Mouse (Mus musculus) kidney, embryonic 15.5 days (tissue): ENCODE measurements around the gene Tmem135. TPM values are rescaled to one million over a fixed set of nuclear protein-coding genes. Genes with fewer than 3 reads are reported as not detected.
"Not testable (repeated sequence)": the region's sequence is repeated elsewhere in the genome, so short reads cannot be mapped to it uniquely, and the experiment has no call there.

Experiments used
- ATAC-seq: fragments of 200-750 bp; cut with Nextera tagmentation; replicated peaks from 2 replicates; pipeline ENCODE4 v1.8.0; 2017; ENCODE audit warnings: moderate TSS enrichment; ENCODE audit not compliant: low FRiP score
- H3K27ac ChIP-seq: fragments of 300-500 bp; sonication (generic); 2 replicates; pipeline ENCODE4 v1.5.1; 2015; ENCODE audit warnings: mild to moderate bottlenecking, inconsistent platforms
- H3K27me3 ChIP-seq: fragments of 300-500 bp; sonication (generic); 2 replicates; pipeline ENCODE4 v1.6.1; 2015; ENCODE audit warnings: inconsistent platforms
- H3K36me3 ChIP-seq: fragments of 300-500 bp; sonication (generic); 2 replicates; pipeline ENCODE4 v1.6.1; 2015; ENCODE audit warnings: inconsistent platforms
- H3K4me1 ChIP-seq: fragments of 300-500 bp; sonication (generic); 2 replicates; pipeline ENCODE4 v1.6.1; 2015; ENCODE audit warnings: inconsistent platforms
- H3K4me2 ChIP-seq: fragments of 300-500 bp; sonication (generic); 2 replicates; pipeline ENCODE4 v1.6.1; 2015; ENCODE audit warnings: moderate library complexity, mild to moderate bottlenecking, inconsistent platforms
- H3K4me3 ChIP-seq: fragments of 300-500 bp; sonication (generic); replicated peaks from 2 replicates; pipeline ENCODE4 v1.5.1; 2015; ENCODE audit warnings: mild to moderate bottlenecking, inconsistent platforms
- H3K9ac ChIP-seq: fragments of 300-500 bp; sonication (generic); 2 replicates; pipeline ENCODE4 v1.6.1; 2015; ENCODE audit warnings: mild to moderate bottlenecking, inconsistent platforms
- H3K9me3 ChIP-seq: fragments of 300-500 bp; sonication (generic); replicated peaks from 2 replicates; pipeline ENCODE4 v1.6.1; 2016; ENCODE audit warnings: inconsistent platforms
- WGBS: fragments of 180-500 bp; shearing (Covaris S2); methylation state at CpG from one replicate; pipeline ENCODE4 v1.1.7; 2015; ENCODE audit warnings: mixed read lengths; 5-methylcytosine and 5-hydroxymethylcytosine counted together
- polyA plus RNA-seq: library from polyadenylated mRNA; unstranded; fragments of >200 nt; fragmentation: Nextera tagmentation; extraction: Ambion mirVana; gene quantifications from 2 replicates; pipeline ENCODE4 v1.2.1, GENCODE M21; 2015

The Tmem135 gene
- polyA plus RNA-seq, 1 experiment from 2014 or later: 34.0 TPM

DNA sequence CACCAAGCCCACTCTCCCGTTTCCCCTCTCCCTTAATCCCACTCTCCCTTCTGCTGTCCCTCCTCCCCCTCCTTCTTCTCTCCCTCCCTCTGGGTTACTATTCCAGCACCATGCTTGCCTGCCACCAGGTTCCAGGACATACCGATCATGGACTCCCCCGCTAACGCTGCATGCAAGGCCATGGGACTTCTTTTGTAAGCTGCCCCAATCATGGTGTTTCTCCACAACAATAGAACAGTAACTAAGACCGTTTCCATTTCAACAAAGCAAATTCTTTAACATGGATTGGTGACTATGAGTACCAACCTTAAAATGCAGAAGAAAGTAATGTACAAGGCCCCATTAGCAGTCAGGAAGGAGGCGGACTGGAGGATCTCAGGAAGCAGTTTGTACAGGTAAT is 97.2 kb downstream of the Tmem135 start:
- WGBS: 87% methylated on average over 6 of the region's 6 CpGs
- H3K4me3 ChIP-seq: no peak overlapping the region

DNA sequence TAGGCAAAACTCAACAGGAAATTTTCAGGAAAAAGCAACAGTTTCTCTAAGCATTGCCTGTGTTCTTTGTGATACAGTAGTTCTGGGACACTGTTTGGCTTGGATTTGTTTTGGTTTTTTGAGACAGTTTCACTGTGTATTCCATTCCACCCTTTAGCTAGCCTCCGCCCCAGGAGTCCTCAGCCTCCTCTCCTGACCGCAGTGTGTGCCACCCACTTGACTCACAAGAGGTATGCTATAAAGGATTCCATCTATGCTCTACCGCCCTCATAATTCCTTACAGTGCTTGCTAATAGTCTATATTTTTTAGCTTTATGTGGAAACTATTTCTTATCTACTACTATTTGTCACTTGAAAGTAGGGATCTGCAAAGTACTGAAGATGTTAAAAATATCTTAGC is 99.1 kb downstream of the Tmem135 start:
- Histone ChIP-seq H3K36me3 (peaks cover 16% of the 10 kb centered on the region), H3K27ac (no peak overlapping the region), H3K9ac (no peak overlapping the region), H3K4me1 (peaks cover 10% of the 10 kb centered on the region), H3K4me2 (no peak overlapping the region), H3K9me3 (no peaks in the 10 kb centered on the region), H3K27me3 (no peaks in the 10 kb centered on the region), H3K4me3 (no peak overlapping the region)
- WGBS: 92% methylated on average over 3 of the region's 3 CpGs
- ATAC-seq: no peak

More for the DNA sequence above, 97.2 kb downstream of the Tmem135 start:
- H3K4me1 ChIP-seq: peaks cover 10% of the 10 kb centered on the region
- ATAC-seq: no peak
- no peaks in the 10 kb centered on the region for H3K9me3 ChIP-seq
- H3K27ac ChIP-seq: no peak overlapping the region
- H3K9ac ChIP-seq: no peak overlapping the region
- H3K36me3 ChIP-seq: peaks cover 13% of the 10 kb centered on the region
- H3K27me3 ChIP-seq: no peaks in the 10 kb centered on the region
- no peak overlapping the region for H3K4me2 ChIP-seq

DNA sequence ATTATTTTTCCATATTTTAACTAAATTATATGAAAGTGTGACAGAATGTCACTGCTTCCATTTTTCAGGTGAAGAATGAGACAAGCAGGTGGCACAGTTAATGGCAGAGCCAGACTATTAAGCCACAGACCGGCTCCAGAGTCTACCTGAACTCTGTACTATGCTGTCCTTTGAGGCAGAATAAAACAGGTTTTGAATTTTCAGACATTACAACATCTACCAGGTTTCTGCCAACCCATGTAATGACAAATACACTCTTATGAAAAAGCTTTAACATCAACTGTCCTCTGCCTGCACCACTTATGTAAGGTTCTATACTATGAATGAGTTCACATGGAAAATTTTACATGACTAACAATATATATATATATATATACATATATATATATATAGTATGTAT is 100.3 kb downstream of the Tmem135 start:
- Histone ChIP-seq H3K9me3 (no peaks in the 10 kb centered on the region), H3K27ac (no peak overlapping the region), H3K4me1 (peaks cover 7% of the 10 kb centered on the region), H3K4me2 (no peak overlapping the region), H3K4me3 (no peak overlapping the region), H3K27me3 (no peaks in the 10 kb centered on the region), H3K9ac (no peak overlapping the region), H3K36me3 (peaks cover 16% of the 10 kb centered on the region)
- no peak for ATAC-seq
- WGBS: 91% methylated on average over 1 of the region's 1 CpGs

DNA sequence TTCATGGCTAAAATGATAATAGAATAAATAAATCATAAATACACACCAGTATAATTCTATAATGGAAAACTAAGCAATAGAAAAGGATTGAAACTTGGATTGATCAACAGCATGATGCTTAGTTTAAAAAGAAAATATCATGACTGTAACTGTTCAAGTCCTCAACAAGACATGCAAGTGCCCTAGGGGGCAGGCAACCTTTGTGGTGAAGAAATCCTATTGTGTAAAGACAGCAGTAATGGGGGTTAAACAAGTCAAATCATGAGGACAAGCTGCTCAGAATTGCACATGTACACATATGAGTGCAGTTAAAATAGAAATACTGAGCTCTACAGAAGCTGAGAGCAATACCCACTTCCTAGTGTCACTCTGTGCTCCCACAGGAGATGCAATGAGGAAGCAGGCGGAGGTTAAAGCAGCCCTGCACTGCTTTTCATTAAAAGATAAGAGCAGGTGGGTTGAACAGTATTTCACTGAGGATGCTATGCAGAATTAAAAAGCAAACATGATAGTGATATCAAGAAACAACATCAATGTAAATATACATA is 105.0 kb downstream of the Tmem135 start:
- Histone ChIP-seq H3K4me2 (no peak overlapping the region), H3K36me3 (peaks cover 19% of the 10 kb centered on the region), H3K9me3 (no peaks in the 10 kb centered on the region), H3K27ac (no peak overlapping the region), H3K4me1 (no peaks in the 10 kb centered on the region), H3K9ac (no peak overlapping the region), H3K27me3 (no peaks in the 10 kb centered on the region), H3K4me3 (no peak overlapping the region)
- ATAC-seq: no peak
- WGBS: 89% methylated on average over 1 of the region's 1 CpGs

DNA sequence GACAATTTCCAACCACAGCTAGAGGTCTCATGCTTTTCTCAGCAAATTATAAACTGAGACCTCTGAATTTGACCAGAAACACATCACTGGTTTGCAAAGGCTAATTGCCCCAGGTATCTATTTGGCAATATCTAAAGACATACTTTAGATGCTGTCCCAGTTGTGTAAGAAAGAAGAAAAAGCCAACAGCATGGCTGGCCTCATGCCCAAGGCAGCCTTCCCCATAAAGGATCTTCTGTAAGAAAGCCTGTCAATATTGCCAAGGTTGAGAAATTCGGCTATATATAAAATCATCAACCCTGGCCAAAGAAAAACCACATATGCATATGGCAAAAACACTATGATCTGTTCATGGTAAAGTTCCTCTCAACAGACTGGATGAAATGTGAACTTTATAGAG is 107.1 kb downstream of the Tmem135 start:
- ATAC-seq: no peak
- WGBS: 94% methylated on average over 1 of the region's 1 CpGs

DNA sequence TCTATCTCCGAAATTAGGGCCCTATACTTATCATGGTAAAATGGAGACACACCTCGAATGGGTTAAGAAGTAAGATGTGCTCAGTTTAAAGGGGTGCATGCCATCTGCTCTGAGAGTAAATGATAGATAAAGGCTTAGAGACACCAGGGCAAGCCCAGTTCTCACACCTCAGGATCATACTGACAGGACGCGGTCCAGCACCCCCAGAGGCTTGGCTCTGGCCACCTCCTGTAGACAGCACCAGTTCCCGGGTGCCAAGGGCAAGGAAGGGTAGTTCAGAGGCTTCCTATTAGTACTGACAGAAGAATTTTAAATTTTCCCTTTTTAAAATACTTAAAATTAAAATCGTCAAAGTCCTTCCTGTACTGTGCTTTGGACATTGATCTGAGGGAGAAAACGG is 121.4 kb downstream of the Tmem135 start:
- ATAC-seq: no peak
- WGBS: 82% methylated on average over 7 of the region's 7 CpGs
- H3K9me3 ChIP-seq: no peaks in the 10 kb centered on the region
- peaks cover 5% of the 10 kb centered on the region for H3K36me3 ChIP-seq
- no peak overlapping the region for H3K4me3 ChIP-seq
- H3K27ac ChIP-seq: no peak overlapping the region
- H3K4me1 ChIP-seq: no peaks in the 10 kb centered on the region
- no peak overlapping the region for H3K4me2 ChIP-seq
- no peak overlapping the region for H3K9ac ChIP-seq
- no peaks in the 10 kb centered on the region for H3K27me3 ChIP-seq

More for the DNA sequence above, 107.1 kb downstream of the Tmem135 start:
- no peaks in the 10 kb centered on the region for H3K4me1 ChIP-seq
- H3K9me3 ChIP-seq: no peaks in the 10 kb centered on the region
- H3K9ac ChIP-seq: no peak overlapping the region
- no peak overlapping the region for H3K4me3 ChIP-seq
- no peaks in the 10 kb centered on the region for H3K27me3 ChIP-seq
- H3K4me2 ChIP-seq: no peak overlapping the region
- H3K36me3 ChIP-seq: peaks cover 17% of the 10 kb centered on the region
- H3K27ac ChIP-seq: no peak overlapping the region

DNA sequence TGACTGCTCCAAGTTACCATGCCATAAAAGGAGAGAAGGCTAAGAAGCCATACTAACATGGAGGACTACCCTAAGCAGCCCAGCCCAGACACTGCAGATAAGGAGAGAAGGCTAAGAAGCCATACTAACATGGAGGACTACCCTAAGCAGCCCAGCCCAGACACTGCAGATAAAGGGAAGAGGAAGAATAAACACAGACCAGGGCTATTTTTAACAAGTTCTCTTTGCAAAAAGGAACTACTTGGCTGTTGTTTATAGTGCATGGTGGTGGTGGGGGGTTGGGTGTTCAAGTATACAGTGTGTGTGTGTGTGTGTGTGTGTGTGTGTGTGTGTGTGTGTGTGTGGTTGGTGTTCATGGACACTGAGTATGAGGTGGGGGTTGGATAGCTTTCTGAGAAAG is 133.6 kb downstream of the Tmem135 start:
- not testable (repeated sequence) for H3K4me2 ChIP-seq, ATAC-seq, H3K4me3 ChIP-seq, H3K27me3 ChIP-seq, H3K9ac ChIP-seq, H3K9me3 ChIP-seq, H3K27ac ChIP-seq, H3K4me1 ChIP-seq
- H3K36me3 ChIP-seq: peaks cover 16% of the 10 kb centered on the region

DNA sequence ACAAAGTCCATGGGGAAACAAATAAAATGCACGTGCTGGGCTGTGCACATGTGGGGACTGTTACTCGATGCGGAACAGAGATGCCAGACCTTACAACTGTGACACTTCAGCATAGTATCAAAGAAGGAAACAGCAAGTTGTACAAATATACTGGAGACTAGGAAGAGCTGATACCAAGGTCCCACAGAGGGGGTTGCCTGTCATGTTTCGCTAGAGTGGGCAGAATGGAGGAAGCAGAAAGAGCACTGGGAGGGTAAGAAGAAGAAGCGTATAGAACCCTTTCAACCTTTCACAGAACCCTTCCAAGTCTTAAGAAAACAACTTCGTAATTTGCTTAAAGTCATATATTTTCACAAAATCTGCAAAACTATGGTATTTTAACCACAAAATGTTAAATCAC is 134.2 kb downstream of the Tmem135 start:
- Histone ChIP-seq H3K9ac (no peak overlapping the region), H3K4me1 (peaks cover 5% of the 10 kb centered on the region; the same call in 1 of the 2 replicates), H3K4me3 (no peak overlapping the region), H3K27ac (no peak overlapping the region), H3K27me3 (no peaks in the 10 kb centered on the region), H3K9me3 (peaks cover 7% of the 10 kb centered on the region; the same call in 1 of the 2 replicates), H3K4me2 (no peak overlapping the region), H3K36me3 (peaks cover 16% of the 10 kb centered on the region)
- ATAC-seq: no peak
- WGBS: 79% methylated on average over 6 of the region's 6 CpGs

DNA sequence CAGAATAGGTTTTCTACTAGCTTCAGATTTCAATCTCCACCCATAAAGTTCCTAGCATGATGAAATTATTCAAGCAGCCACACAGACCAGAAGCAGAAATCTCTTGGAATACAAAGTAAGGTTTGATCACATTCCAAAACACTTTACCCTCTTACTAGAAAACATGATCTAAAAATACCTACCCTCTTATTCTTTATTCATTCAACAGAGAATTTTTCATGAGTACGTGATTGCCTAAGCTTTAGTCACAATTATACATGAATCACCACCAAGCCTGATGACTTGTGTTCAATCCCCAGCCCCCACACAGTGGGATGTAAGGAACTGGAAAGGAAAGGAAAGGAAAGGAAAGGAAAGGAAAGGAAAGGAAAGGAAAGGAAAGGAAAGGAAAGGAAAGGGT is 136.5 kb downstream of the Tmem135 start:
- no peak for ATAC-seq
- WGBS: 82% methylated on average over 1 of the region's 1 CpGs
- Histone ChIP-seq H3K27ac (no peak overlapping the region), H3K4me1 (peaks cover 5% of the 10 kb centered on the region; the same call in 1 of the 2 replicates), H3K9me3 (peaks cover 2% of the 10 kb centered on the region; the same call in 1 of the 2 replicates), H3K36me3 (peaks cover 11% of the 10 kb centered on the region), H3K4me3 (no peak overlapping the region), H3K4me2 (no peak overlapping the region), H3K9ac (no peak overlapping the region), H3K27me3 (no peaks in the 10 kb centered on the region)

DNA sequence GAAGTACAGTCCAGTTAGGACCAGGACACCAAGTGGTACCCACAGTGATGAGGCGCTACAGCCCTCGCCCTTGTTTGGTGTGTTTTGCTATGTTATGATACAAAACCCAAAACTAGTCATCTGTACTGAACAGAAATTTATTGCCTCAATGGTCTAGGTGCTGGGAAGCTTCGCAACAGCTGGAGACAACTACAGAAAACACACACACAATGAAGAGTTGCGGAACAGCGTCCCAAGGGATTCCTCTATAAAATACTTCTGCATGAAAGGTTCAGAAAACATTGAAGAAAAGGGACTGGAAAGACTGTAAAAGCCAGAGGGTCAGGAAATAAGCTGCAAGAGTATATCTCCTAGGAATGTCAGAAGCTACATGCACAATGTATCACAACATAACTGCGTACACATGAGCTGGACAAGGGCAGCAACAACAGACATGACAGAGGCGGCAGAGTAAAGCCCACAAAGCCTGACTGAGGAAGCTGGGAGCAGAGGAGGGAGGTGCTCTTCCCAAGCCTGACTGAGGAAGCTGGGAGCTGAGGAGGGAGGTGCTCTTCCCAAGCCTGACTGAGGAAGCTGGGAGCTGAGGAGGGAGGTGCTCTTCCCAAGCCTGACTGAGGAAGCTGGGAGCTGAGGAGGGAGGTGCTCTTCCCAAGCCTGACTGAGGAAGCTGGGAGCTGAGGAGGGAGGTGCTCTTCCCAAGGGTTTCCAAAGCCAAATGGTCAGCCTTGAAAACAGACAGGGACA is 137.8 kb downstream of the Tmem135 start:
- Histone ChIP-seq H3K27me3 (no peaks in the 10 kb centered on the region), H3K36me3 (peaks cover 5% of the 10 kb centered on the region; the same call in 1 of the 2 replicates), H3K27ac (0 out of 2 replicates have a peak overlapping the region, but pooled peaks have one; percentile 19), H3K9me3 (no peaks in the 10 kb centered on the region), H3K4me3 (no peak overlapping the region), H3K4me1 (peaks cover 5% of the 10 kb centered on the region; the same call in 1 of the 2 replicates), H3K4me2 (no peak overlapping the region), H3K9ac (no peak overlapping the region)
- WGBS: 66% methylated on average over 7 of the region's 7 CpGs
- no peak; the same call in 1 of the 2 replicates for ATAC-seq

DNA sequence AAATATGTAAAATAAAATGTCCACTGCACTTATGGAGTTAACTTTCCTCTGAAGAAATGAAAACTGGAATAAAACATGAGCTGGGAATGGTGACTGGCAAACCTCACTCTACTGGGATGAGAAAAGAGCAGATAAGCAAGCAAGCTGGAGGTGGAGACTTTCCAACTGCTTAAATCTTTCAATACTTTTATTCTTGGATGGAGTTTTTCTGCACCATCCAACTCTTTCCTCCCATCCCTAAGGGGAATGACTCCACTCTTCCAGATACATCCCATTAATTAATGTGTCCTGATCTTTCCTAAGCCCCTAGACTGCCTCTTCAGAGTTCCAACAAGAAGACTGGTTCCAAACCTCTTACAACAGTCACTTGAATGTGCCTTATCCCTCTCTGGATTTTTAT is 143.1 kb downstream of the Tmem135 start:
- Histone ChIP-seq H3K4me2 (no peak overlapping the region), H3K27ac (no peak overlapping the region), H3K27me3 (no peaks in the 10 kb centered on the region), H3K9ac (no peak overlapping the region), H3K9me3 (no peaks in the 10 kb centered on the region), H3K4me1 (peaks cover 12% of the 10 kb centered on the region), H3K4me3 (no peak overlapping the region), H3K36me3 (no peaks in the 10 kb centered on the region)
- no peak for ATAC-seq

DNA sequence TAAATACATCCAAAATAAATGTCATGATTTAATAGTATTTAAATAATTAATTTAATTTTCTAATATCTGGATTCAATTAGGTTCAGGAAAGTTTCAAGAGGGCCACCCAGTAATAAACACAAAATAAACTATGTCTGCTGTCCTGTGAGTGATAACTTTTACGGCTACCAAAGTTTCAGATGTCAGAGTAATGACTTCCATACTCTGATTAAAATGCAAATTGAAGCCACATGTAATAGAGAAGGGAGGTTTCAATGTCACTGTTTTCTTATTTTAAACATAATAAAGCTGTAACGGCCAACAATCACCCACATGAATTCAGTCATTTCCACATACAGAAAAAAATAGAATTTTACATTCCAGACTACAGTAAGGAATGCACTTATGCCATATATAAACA is 145.2 kb downstream of the Tmem135 start:
- Histone ChIP-seq H3K27me3 (no peaks in the 10 kb centered on the region), H3K4me3 (no peak overlapping the region), H3K9ac (no peak overlapping the region), H3K9me3 (no peaks in the 10 kb centered on the region), H3K27ac (no peak overlapping the region), H3K4me2 (no peak overlapping the region), H3K36me3 (no peaks in the 10 kb centered on the region), H3K4me1 (peaks cover 11% of the 10 kb centered on the region)
- ATAC-seq: no peak
- WGBS: 29% methylated on average over 2 of the region's 2 CpGs
